Mouse (Mus musculus) thymus, adult 2 months (tissue): Measurements from ENCODE around the gene Sdccag8.

Source experiments
- CTCF ChIP-seq: fragments of 200-500 bp; IDR thresholded peaks from 2 replicates; pipeline ENCODE4 v1.5.1; 2012; ENCODE audit warnings: mild to moderate bottlenecking, control low read depth, low read length, moderate library complexity, borderline replicate concordance; ENCODE audit not compliant: control insufficient read depth, poor library complexity, insufficient read depth; ENCODE audit errors: extremely low read depth
- POLR2A ChIP-seq: fragments of 200-500 bp; IDR thresholded peaks from 2 replicates; pipeline ENCODE4 v1.6.1; 2012; ENCODE audit warnings: mild to moderate bottlenecking, low read length, control low read depth, moderate library complexity; ENCODE audit not compliant: control insufficient read depth, poor library complexity, insufficient read depth; ENCODE audit errors: extremely low read depth

- TF ChIP-seq CTCF: no peak
- no peak for TF ChIP-seq POLR2A
These were observed 135.6 kb downstream of the Sdccag8 start for GRCm38 (mm10) chr1:176950061-176950460.
